Mouse (Mus musculus): ENCODE results near the gene Mapkapk3.
"Not testable (repeated sequence)": the region's sequence is repeated elsewhere in the genome, so short reads cannot be mapped to it uniquely, and the experiment has no call there.

The Mapkapk3 gene

GRCm38 (mm10) chr9:107307886-107308285, 18.2 kb upstream of the Mapkapk3 start:
- DNase-seq (ENCODE audit: low spot score in 2 of 2) = peak in 1 of 2 experiments; percentile 72

- DNase-seq (ENCODE audit: low spot score in 2 of 2) = peak; percentile 54 to 59
Observed at GRCm38 (mm10) chr9:107307099-107307872, 17.6 kb upstream of the Mapkapk3 start.

- DNase-seq (ENCODE audit: low spot score in 2 of 2) = not testable (repeated sequence)
Observed at GRCm38 (mm10) chr9:107306673-107307072, 17.0 kb upstream of the Mapkapk3 start.

GRCm38 (mm10) chr9:107305601-107306542, 16.2 kb upstream of the Mapkapk3 start:
- no peak for DNase-seq (ENCODE audit: low spot score in 2 of 2)

- DNase-seq (ENCODE audit: low spot score in 2 of 2) = no peak
Observed at GRCm38 (mm10) chr9:107305012-107305411, 15.3 kb upstream of the Mapkapk3 start.

GRCm38 (mm10) chr9:107304383-107304782, 14.7 kb upstream of the Mapkapk3 start:
- DNase-seq (ENCODE audit: low spot score in 2 of 2) = no peak

- no peak for DNase-seq (ENCODE audit: low spot score in 2 of 2)
Observed at GRCm38 (mm10) chr9:107303900-107304299, 14.2 kb upstream of the Mapkapk3 start.

- no peak for DNase-seq (ENCODE audit: low spot score in 2 of 2)
Observed at GRCm38 (mm10) chr9:107303121-107303820, 13.6 kb upstream of the Mapkapk3 start.

- DNase-seq (ENCODE audit: low spot score in 2 of 2) = no peak
Observed at GRCm38 (mm10) chr9:107302592-107302991, 12.9 kb upstream of the Mapkapk3 start.

GRCm38 (mm10) chr9:107301554-107302331, 12.1 kb upstream of the Mapkapk3 start:
- no peak for DNase-seq (ENCODE audit: low spot score in 2 of 2)

GRCm38 (mm10) chr9:107300224-107300973, 10.7 kb upstream of the Mapkapk3 start:
- no peak for DNase-seq (ENCODE audit: low spot score in 2 of 2)

GRCm38 (mm10) chr9:107299783-107300182, 10.1 kb upstream of the Mapkapk3 start:
- DNase-seq (ENCODE audit: low spot score in 2 of 2) = no peak

GRCm38 (mm10) chr9:107298876-107299275, 9.2 kb upstream of the Mapkapk3 start:
- no peak for DNase-seq (ENCODE audit: low spot score in 2 of 2)

- no peak for DNase-seq (ENCODE audit: low spot score in 2 of 2)
Observed at GRCm38 (mm10) chr9:107298059-107298780, 8.5 kb upstream of the Mapkapk3 start.

GRCm38 (mm10) chr9:107297658-107298057, 8.0 kb upstream of the Mapkapk3 start:
- no peak for DNase-seq (ENCODE audit: low spot score in 2 of 2)

GRCm38 (mm10) chr9:107297059-107297458, 7.4 kb upstream of the Mapkapk3 start:
- peak in 1 of 2 experiments; percentile 33 for DNase-seq (ENCODE audit: low spot score in 2 of 2)

- DNase-seq (ENCODE audit: low spot score in 2 of 2) = peak; percentile 90 to 96
Observed at GRCm38 (mm10) chr9:107296501-107296965, 6.9 kb upstream of the Mapkapk3 start.

GRCm38 (mm10) chr9:107296041-107296440, 6.4 kb upstream of the Mapkapk3 start:
- DNase-seq (ENCODE audit: low spot score in 2 of 2) = no peak

- no peak for DNase-seq (ENCODE audit: low spot score in 2 of 2)
Observed at GRCm38 (mm10) chr9:107296016-107296040, 6.2 kb upstream of the Mapkapk3 start, which contains the start of gene Cish. Gene Cish (plus strand): TSS chr9:107296026.

GRCm38 (mm10) chr9:107295616-107296015, 5.9 kb upstream of the Mapkapk3 start:
- DNase-seq (ENCODE audit: low spot score in 2 of 2) = no peak

Measured in spleen, postnatal 10 days (tissue).